In the genomic region with DNA sequence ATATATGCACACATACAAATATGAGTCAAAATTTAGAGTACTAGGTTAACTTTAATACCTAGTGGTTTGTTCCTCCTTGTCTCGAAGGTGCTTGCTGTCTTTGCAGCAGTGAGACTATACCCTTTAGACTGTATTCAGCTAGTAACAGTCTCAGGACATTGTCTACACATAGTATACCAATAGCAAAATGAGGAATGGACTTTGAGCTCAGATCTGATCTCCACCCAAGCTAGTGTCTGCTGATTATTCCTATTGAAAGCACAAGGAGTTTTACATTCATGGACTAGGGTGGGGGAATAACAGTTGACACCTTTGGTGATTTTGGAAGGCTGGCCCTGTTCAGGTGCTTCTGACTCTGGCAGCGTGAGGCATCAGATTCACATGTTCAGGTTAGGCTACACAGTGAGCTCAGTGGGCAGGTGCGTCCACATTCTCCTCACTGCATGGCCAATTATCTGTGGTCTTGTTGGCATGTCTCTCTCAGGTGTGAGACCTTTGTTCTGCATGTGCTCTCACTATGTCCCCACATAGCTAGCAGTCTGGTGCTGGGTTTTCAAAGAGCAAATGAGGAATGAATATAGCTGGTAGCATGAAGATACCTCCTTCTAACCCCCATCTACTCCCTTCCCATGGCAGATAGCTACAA, we compare ENCODE assay signal across 29 mouse cellular contexts.
DNase-seq lines count a peak whose midpoint lies in the region; ATAC-seq and TF ChIP-seq lines count a peak whose summit lies in the region.
"Had no signal": no experiment of that assay in that cellular context is flagged by ENCODE, and none has a peak within 500 bp of the region (broad histone marks: within the 10 kb centered on the region; RNA-seq: fewer than 3 reads in every experiment).

No protein-coding gene starts in this region.

- TF ChIP-seq EP300 in liver, postnatal 0 days (IDR thresholded peaks at IDR 0.05; ENCODE audit: low read depth) = no peak

- H3K27ac ChIP-seq in liver, adult 2 months (replicated peaks; ENCODE audit: insufficient read depth, low read depth, low read length) = no peak overlapping the region
- no peak overlapping the region for H3K27ac ChIP-seq in liver, postnatal 0 days (ENCODE audit: low read depth)
- H3K27ac ChIP-seq in intestine, embryonic 15.5 days = no peak overlapping the region
- H3K27ac ChIP-seq in intestine, postnatal 0 days (ENCODE audit: low read depth, low read length) = peak overlapping the region; percentile 28; the same call in 1 of the 2 replicates
- H3K27ac ChIP-seq in forebrain, postnatal 0 days (ENCODE audit: low read depth, low read length) = no peak overlapping the region
- H3K27ac ChIP-seq: embryonic facial prominence, embryonic 13.5 days; embryonic facial prominence, embryonic 15.5 days; forebrain, embryonic 10.5 days; forebrain, embryonic 12.5 days had no signal

- H3K27me3 ChIP-seq in liver, adult 2 months (ENCODE audit: control insufficient read depth, insufficient read depth, low read length) = no peaks in the 10 kb centered on the region
- H3K27me3 ChIP-seq in liver, postnatal 0 days (ENCODE audit: insufficient read depth, low read length) = no peaks in the 10 kb centered on the region
- H3K27me3 ChIP-seq in intestine, embryonic 15.5 days (replicated peaks) = no peaks in the 10 kb centered on the region
- H3K27me3 ChIP-seq in intestine, postnatal 0 days (replicated peaks; ENCODE audit: control insufficient read depth, insufficient read depth, low read length) = no peaks in the 10 kb centered on the region
- H3K27me3 ChIP-seq in forebrain, postnatal 0 days (ENCODE audit: insufficient read depth, low read length) = no peaks in the 10 kb centered on the region
- H3K27me3 ChIP-seq: CH12.LX; embryonic facial prominence, embryonic 13.5 days; embryonic facial prominence, embryonic 15.5 days; forebrain, embryonic 12.5 days; Patski had no signal

- H3K9ac ChIP-seq in liver, adult 2 months (ENCODE audit: low read depth, low read length) = no peak overlapping the region
- H3K9ac ChIP-seq in liver, postnatal 0 days (replicated peaks) = no peak overlapping the region
- H3K9ac ChIP-seq in intestine, embryonic 15.5 days = no peak overlapping the region
- no peak overlapping the region for H3K9ac ChIP-seq in intestine, postnatal 0 days (ENCODE audit: low read depth, low read length)
- no peak overlapping the region for H3K9ac ChIP-seq in forebrain, postnatal 0 days
- H3K9ac ChIP-seq: embryonic facial prominence, embryonic 13.5 days; embryonic facial prominence, embryonic 15.5 days; forebrain, embryonic 12.5 days had no signal

- TF ChIP-seq CTCF in liver, adult 2 months (IDR thresholded peaks at IDR 0.05; ENCODE audit: low read depth, low read length) = no peak
- no peak for TF ChIP-seq CTCF in liver, postnatal 0 days (IDR thresholded peaks at IDR 0.05; ENCODE audit: low read depth)
- no peak for TF ChIP-seq CTCF in intestine, postnatal 0 days (IDR thresholded peaks at IDR 0.05; ENCODE audit: low read depth)
- TF ChIP-seq CTCF in forebrain, postnatal 0 days (IDR thresholded peaks at IDR 0.05; ENCODE audit: low read depth) = no peak

- no peak for ATAC-seq in liver, postnatal 0 days
- ATAC-seq in intestine, embryonic 15.5 days = peak; percentile 78
- ATAC-seq in intestine, postnatal 0 days = peak; percentile 88
- ATAC-seq in neutrophil, adult 5-6 weeks (ENCODE audit: extremely low read depth, insufficient number of reproducible peaks, low FRiP score, poor library complexity, severe bottlenecking) = 0 out of 2 replicates have a peak, but pooled peaks have one; percentile 6
- ATAC-seq in forebrain, postnatal 0 days = no peak
- ATAC-seq: activated CD4-positive, CD25-positive, alpha-beta regulatory T cell, adult 4 months; CD4-positive, CD25-positive, alpha-beta regulatory T cell, adult 4 months; forebrain, embryonic 14.5 days; forebrain, embryonic 16.5 days; Patski had no signal

- H3K4me2 ChIP-seq in liver, postnatal 0 days (ENCODE audit: low read depth, low read length) = no peak overlapping the region
- H3K4me2 ChIP-seq in intestine, embryonic 15.5 days (replicated peaks) = no peak overlapping the region
- H3K4me2 ChIP-seq in intestine, postnatal 0 days (replicated peaks; ENCODE audit: low read depth) = no peak overlapping the region
- no peak overlapping the region for H3K4me2 ChIP-seq in forebrain, postnatal 0 days (ENCODE audit: low read depth)
- H3K4me2 ChIP-seq: embryonic facial prominence, embryonic 13.5 days; embryonic facial prominence, embryonic 15.5 days; forebrain, embryonic 12.5 days had no signal

- H3K4me3 ChIP-seq in liver, adult 2 months (ENCODE audit: insufficient read depth, low read depth, low read length) = no peak overlapping the region
- H3K4me3 ChIP-seq in liver, postnatal 0 days (ENCODE audit: low read depth, low read length) = no peak overlapping the region
- no peak overlapping the region for H3K4me3 ChIP-seq in intestine, embryonic 15.5 days (replicated peaks)
- H3K4me3 ChIP-seq in intestine, postnatal 0 days (ENCODE audit: low read depth, low read length) = no peak overlapping the region
- H3K4me3 ChIP-seq in forebrain, postnatal 0 days (ENCODE audit: low read depth, low read length) = no peak overlapping the region
- H3K4me3 ChIP-seq: embryonic facial prominence, embryonic 13.5 days; embryonic facial prominence, embryonic 15.5 days; erythroblast, embryonic 14.5 days; forebrain, embryonic 10.5 days; forebrain, embryonic 12.5 days had no signal

- H3K4me1 ChIP-seq in liver, adult 2 months (ENCODE audit: control insufficient read depth, insufficient read depth, low read length) = peaks cover 2% of the 10 kb centered on the region; the same call in 1 of the 2 replicates
- H3K4me1 ChIP-seq in liver, postnatal 0 days (ENCODE audit: insufficient read depth) = no peaks in the 10 kb centered on the region
- no peaks in the 10 kb centered on the region for H3K4me1 ChIP-seq in intestine, embryonic 15.5 days (replicated peaks)
- H3K4me1 ChIP-seq in intestine, postnatal 0 days (replicated peaks; ENCODE audit: control insufficient read depth, insufficient read depth, low read length) = 0 out of 2 replicates have a peak, but pooled peaks cover 2% of the 10 kb centered on the region
- H3K4me1 ChIP-seq in forebrain, postnatal 0 days (ENCODE audit: insufficient read depth) = no peaks in the 10 kb centered on the region
- H3K4me1 ChIP-seq: embryonic facial prominence, embryonic 13.5 days; embryonic facial prominence, embryonic 15.5 days had no signal

- no peak for TF ChIP-seq POLR2A in liver, adult 2 months (IDR thresholded peaks at IDR 0.05; ENCODE audit: extremely low read depth, insufficient read depth, low read length)

- peaks cover 20% of the 10 kb centered on the region for H3K79me2 ChIP-seq in liver, adult 2 months (ENCODE audit: control insufficient read depth, insufficient read depth, low read length)

- peak; percentile 34 for DNase-seq in liver, adult 2 months (ENCODE audit: extremely low read depth, low read depth, low spot score)
- DNase-seq in liver, postnatal 0 days = no peak
- DNase-seq in forebrain, postnatal 0 days = no peak
- no peak for DNase-seq in embryo, embryonic 11 days
- DNase-seq: adrenal gland, adult 8-10 months; adrenal gland, postnatal 14 days; adrenal gland, postnatal 36 days; B cell, adult 2 months; cerebellum, adult 11 months; cerebellum, adult 18-20 months; cerebellum, adult 8-10 months; cerebellum, adult 9-11 months; cerebellum, postnatal 14 days; cerebellum, postnatal 36 days had no signal

- 95% methylated on average over 3 of the region's 3 CpGs for WGBS in liver, adult 2 months
- WGBS in liver, postnatal 0 days (ENCODE audit: insufficient replicate concordance) = 82% methylated on average over 3 of the region's 3 CpGs
- WGBS in intestine, embryonic 15.5 days = 88% methylated on average over 3 of the region's 3 CpGs
- WGBS in intestine, postnatal 0 days = 61% methylated on average over 3 of the region's 3 CpGs
- 94% methylated on average over 3 of the region's 3 CpGs for WGBS in forebrain, postnatal 0 days

- no peaks in the 10 kb centered on the region for H3K36me3 ChIP-seq in liver, adult 2 months (ENCODE audit: control insufficient read depth, insufficient read depth, low read length)
- 0 out of 2 replicates have a peak, but pooled peaks cover 2% of the 10 kb centered on the region for H3K36me3 ChIP-seq in liver, postnatal 0 days (replicated peaks; ENCODE audit: insufficient read depth, low read length)
- H3K36me3 ChIP-seq in intestine, embryonic 15.5 days = no peaks in the 10 kb centered on the region
- no peaks in the 10 kb centered on the region for H3K36me3 ChIP-seq in intestine, postnatal 0 days (ENCODE audit: control insufficient read depth, insufficient read depth)
- H3K36me3 ChIP-seq in forebrain, postnatal 0 days (ENCODE audit: insufficient read depth) = no peaks in the 10 kb centered on the region
- H3K36me3 ChIP-seq: embryonic facial prominence, embryonic 13.5 days; embryonic facial prominence, embryonic 15.5 days; forebrain, embryonic 10.5 days; forebrain, embryonic 12.5 days had no signal

- H3K9me3 ChIP-seq in liver, postnatal 0 days (ENCODE audit: low read length) = no peaks in the 10 kb centered on the region; the same call in 1 of the 2 replicates
- no peaks in the 10 kb centered on the region for H3K9me3 ChIP-seq in intestine, embryonic 15.5 days
- H3K9me3 ChIP-seq in intestine, postnatal 0 days (ENCODE audit: control insufficient read depth) = no peaks in the 10 kb centered on the region
- no peaks in the 10 kb centered on the region for H3K9me3 ChIP-seq in forebrain, postnatal 0 days (ENCODE audit: low read length)
- H3K9me3 ChIP-seq: embryonic facial prominence, embryonic 13.5 days; embryonic facial prominence, embryonic 15.5 days; forebrain, embryonic 10.5 days; forebrain, embryonic 12.5 days; G1E had no signal

Comparison
In these comparisons a context has a peak if more than half of its experiments do, and no peak if none do; other contexts are left out.
1. ATAC-seq: peak in intestine, embryonic 15.5 days (single experiment), intestine, postnatal 0 days (single experiment) and neutrophil, adult 5-6 weeks (single experiment); none in liver, postnatal 0 days (single experiment) and forebrain, postnatal 0 days (single experiment).